Mouse (Mus musculus): ENCODE results near the gene Vps37b. TPM values are rescaled to one million over a fixed set of nuclear protein-coding genes. Genes with fewer than 3 reads are reported as not detected.

Vps37b gene
- polyA plus RNA-seq, 1 experiment from 2014 or later = 27.6 TPM

DNA sequence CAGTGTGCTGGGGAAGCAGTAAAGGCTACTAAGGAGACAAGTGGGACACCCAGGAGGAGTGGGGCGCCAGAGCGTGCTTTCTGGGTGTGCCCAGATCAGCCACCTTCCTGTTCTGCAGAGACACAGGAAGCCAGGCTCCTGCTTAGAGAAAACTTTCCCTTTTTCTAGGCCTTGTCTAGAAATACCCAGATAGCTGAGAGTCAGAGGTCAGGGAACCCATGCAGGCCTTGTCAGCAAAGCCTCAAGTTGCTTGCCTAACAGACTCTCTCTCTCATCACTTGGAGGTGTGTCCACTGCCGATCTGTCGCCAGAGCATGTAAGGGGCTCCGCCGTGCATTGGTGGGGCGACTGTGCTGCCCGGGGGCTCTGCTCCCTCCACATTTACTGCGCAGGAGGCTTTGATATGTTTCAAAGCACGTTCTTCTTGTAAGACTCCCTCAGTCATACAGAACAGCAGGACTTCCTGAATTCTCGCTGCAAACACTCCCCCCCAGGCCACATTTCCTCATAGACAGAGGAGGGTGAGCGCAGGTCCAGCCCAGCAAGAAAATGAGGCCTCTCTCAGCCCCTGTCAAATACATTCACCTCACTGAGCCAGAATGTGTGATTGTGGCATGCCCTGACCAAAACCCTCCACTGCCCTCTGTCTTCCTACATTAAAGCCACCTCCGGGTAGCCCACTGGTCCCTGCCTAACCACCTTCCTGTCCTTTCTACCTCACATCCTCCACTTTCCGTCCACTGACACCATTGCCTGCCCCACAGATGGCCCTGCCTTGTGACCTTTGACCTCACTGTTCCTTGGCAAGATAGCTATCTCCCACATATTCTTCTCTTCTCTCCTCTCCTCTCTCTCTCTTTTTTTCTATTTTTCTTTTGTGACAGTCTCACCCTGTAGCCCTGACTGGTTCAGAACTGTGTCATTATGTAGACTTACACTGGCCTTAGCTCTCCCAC lies 18.3 kb upstream of the Vps37b start:
- no peaks in the 10 kb centered on the region for H3K27me3 ChIP-seq (ENCODE audit: control insufficient read depth, insufficient read depth, low read length)
- no peak overlapping the region for H3K4me3 ChIP-seq (ENCODE audit: low read length)
- peak overlapping the region; percentile 78 for H3K27ac ChIP-seq (ENCODE audit: low read depth, low read length)
- H3K4me2 ChIP-seq (replicated peaks; ENCODE audit: low read depth, low read length) = no peak overlapping the region
- no peaks in the 10 kb centered on the region for H3K9me3 ChIP-seq (ENCODE audit: control insufficient read depth, low read length)
- peak; percentile 18; the same call in 1 of the 2 replicates for ATAC-seq (ENCODE audit: low FRiP score, low TSS enrichment)
- H3K9ac ChIP-seq (ENCODE audit: low read depth, low read length) = peak overlapping the region; percentile 40; the same call in 1 of the 2 replicates
- H3K4me1 ChIP-seq (ENCODE audit: control insufficient read depth, insufficient read depth, low read length) = peaks cover 12% of the 10 kb centered on the region
- 47% methylated on average over 14 of the region's 14 CpGs for WGBS
- no peaks in the 10 kb centered on the region for H3K36me3 ChIP-seq (ENCODE audit: control insufficient read depth, insufficient read depth, low read length)

GRCm38 (mm10) chr5:124049249-124050045 lies 17.4 kb upstream of the Vps37b start:
- no peaks in the 10 kb centered on the region for H3K27me3 ChIP-seq (ENCODE audit: control insufficient read depth, insufficient read depth, low read length)
- H3K9me3 ChIP-seq (ENCODE audit: control insufficient read depth, low read length) = no peaks in the 10 kb centered on the region
- WGBS = 49% methylated on average over 15 of the region's 15 CpGs
- ATAC-seq (ENCODE audit: low FRiP score, low TSS enrichment) = no peak
- no peak overlapping the region for H3K4me3 ChIP-seq (ENCODE audit: low read length)
- H3K9ac ChIP-seq (ENCODE audit: low read depth, low read length) = peak overlapping the region; percentile 40; the same call in 1 of the 2 replicates
- H3K4me2 ChIP-seq (replicated peaks; ENCODE audit: low read depth, low read length) = no peak overlapping the region
- H3K4me1 ChIP-seq (ENCODE audit: control insufficient read depth, insufficient read depth, low read length) = peaks cover 12% of the 10 kb centered on the region
- peak overlapping the region; percentile 78 for H3K27ac ChIP-seq (ENCODE audit: low read depth, low read length)
- H3K36me3 ChIP-seq (ENCODE audit: control insufficient read depth, insufficient read depth, low read length) = no peaks in the 10 kb centered on the region

DNA sequence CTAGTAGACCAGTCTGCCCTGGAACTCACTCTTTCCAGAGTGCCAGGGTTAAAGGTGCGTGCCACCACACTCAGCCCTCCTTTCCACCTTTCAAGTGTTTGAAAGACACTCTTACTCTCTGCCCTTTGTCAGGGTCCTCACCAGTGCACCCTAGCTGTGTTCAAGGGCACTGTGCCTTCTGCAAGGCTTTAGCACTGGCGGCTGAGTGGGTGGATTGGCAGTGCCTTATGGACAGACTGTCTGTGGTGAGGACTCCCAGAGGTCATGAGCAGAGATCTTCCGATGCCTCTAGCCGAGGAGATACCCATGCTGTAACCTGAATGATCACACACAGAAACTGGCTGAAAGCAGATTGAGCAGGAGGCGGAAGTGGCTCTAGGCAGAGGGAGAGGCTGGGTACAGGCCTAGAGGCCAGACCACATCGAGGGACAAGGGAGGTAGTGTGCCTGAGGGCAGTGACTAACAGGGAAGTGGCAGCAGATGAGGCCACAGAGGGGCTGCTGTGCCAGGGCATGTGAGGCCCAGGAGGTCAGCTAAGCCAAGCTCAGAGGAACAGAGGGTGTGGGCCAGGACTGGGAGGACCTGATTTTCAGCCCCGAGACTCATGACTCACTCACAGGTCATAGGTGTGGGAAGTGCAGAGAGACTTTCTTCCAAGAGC lies 14.8 kb upstream of the Vps37b start:
- H3K36me3 ChIP-seq (ENCODE audit: control insufficient read depth, insufficient read depth, low read length) = no peaks in the 10 kb centered on the region
- ATAC-seq (ENCODE audit: low FRiP score, low TSS enrichment) = peak; percentile 36; the same call in 1 of the 2 replicates
- H3K9ac ChIP-seq (ENCODE audit: low read depth, low read length) = no peak overlapping the region
- peak overlapping the region; percentile 37 for H3K27ac ChIP-seq (ENCODE audit: low read depth, low read length)
- H3K4me1 ChIP-seq (ENCODE audit: control insufficient read depth, insufficient read depth, low read length) = peaks cover 12% of the 10 kb centered on the region
- H3K4me3 ChIP-seq (ENCODE audit: low read length) = no peak overlapping the region
- no peaks in the 10 kb centered on the region for H3K9me3 ChIP-seq (ENCODE audit: control insufficient read depth, low read length)
- H3K4me2 ChIP-seq (replicated peaks; ENCODE audit: low read depth, low read length) = no peak overlapping the region
- H3K27me3 ChIP-seq (ENCODE audit: control insufficient read depth, insufficient read depth, low read length) = no peaks in the 10 kb centered on the region
- 75% methylated on average over 7 of the region's 7 CpGs for WGBS

DNA sequence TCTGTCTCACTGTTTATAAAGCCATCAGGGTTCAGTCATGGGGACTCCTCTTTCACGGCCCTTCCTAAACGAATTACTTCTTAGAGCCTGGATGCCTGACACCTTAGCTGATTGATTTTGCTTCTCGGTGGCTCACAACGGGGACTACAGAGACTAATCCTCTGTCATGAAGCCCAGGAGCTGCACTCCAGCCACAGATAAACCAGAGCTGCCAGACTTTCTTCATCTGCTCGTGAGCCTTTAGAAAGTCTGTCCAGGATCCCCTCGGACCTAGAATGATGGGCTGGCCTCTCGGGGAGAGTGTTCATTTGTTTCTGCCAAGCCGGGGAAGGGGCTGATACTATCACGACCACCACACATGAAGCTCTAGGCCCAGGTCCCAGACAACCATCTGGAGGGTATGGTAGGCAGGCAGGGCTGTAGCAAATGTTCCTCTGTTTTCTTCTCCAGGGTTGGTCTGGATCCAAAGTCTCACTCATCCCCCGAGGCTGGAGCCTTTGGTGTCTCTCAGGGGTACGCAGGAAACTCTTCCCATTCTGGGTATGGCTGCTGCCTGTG lies 13.5 kb upstream of the Vps37b start:
- peaks cover 11% of the 10 kb centered on the region for H3K4me1 ChIP-seq (ENCODE audit: control insufficient read depth, insufficient read depth, low read length)
- H3K4me3 ChIP-seq (ENCODE audit: low read length) = no peak overlapping the region
- 34% methylated on average over 11 of the region's 11 CpGs for WGBS
- no peak overlapping the region for H3K4me2 ChIP-seq (replicated peaks; ENCODE audit: low read depth, low read length)
- no peaks in the 10 kb centered on the region for H3K36me3 ChIP-seq (ENCODE audit: control insufficient read depth, insufficient read depth, low read length)
- H3K27ac ChIP-seq (ENCODE audit: low read depth, low read length) = no peak overlapping the region
- H3K9ac ChIP-seq (ENCODE audit: low read depth, low read length) = no peak overlapping the region
- no peak for ATAC-seq (ENCODE audit: low FRiP score, low TSS enrichment)
- H3K27me3 ChIP-seq (ENCODE audit: control insufficient read depth, insufficient read depth, low read length) = no peaks in the 10 kb centered on the region
- no peaks in the 10 kb centered on the region for H3K9me3 ChIP-seq (ENCODE audit: control insufficient read depth, low read length)

DNA sequence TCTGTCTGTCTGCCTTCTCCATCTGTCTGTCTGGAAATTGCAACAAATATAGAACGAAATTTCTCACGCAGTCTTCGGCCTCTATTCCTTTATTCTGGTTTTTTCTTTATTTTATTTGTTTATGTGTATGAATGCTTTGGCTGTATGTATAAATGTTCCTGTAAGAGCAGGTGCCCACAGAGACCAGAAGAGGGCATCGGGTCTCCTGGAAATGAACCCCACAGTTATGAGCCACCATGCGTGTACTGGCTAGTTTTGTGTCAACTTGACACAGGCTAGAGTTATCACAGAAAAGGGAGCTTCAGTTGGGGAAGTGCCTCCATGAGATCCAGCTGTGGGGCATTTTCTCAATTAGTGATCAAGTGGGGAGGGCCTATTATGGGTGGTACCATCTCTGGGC lies 11.9 kb upstream of the Vps37b start:
- no peaks in the 10 kb centered on the region for H3K9me3 ChIP-seq (ENCODE audit: control insufficient read depth, low read length)
- H3K27ac ChIP-seq (ENCODE audit: low read depth, low read length) = no peak overlapping the region
- H3K9ac ChIP-seq (ENCODE audit: low read depth, low read length) = no peak overlapping the region
- no peaks in the 10 kb centered on the region for H3K4me1 ChIP-seq (ENCODE audit: control insufficient read depth, insufficient read depth, low read length)
- no peaks in the 10 kb centered on the region for H3K36me3 ChIP-seq (ENCODE audit: control insufficient read depth, insufficient read depth, low read length)
- no peak for ATAC-seq (ENCODE audit: low FRiP score, low TSS enrichment)
- no peak overlapping the region for H3K4me3 ChIP-seq (ENCODE audit: low read length)
- 90% methylated on average over 5 of the region's 5 CpGs for WGBS
- H3K27me3 ChIP-seq (ENCODE audit: control insufficient read depth, insufficient read depth, low read length) = no peaks in the 10 kb centered on the region
- H3K4me2 ChIP-seq (replicated peaks; ENCODE audit: low read depth, low read length) = no peak overlapping the region

GRCm38 (mm10) chr5:124043212-124043978 lies 11.3 kb upstream of the Vps37b start:
- Histone ChIP-seq H3K4me1 (ENCODE audit: control insufficient read depth, insufficient read depth, low read length) (no peaks in the 10 kb centered on the region), H3K9me3 (ENCODE audit: control insufficient read depth, low read length) (no peaks in the 10 kb centered on the region), H3K4me3 (ENCODE audit: low read length) (no peak overlapping the region), H3K9ac (ENCODE audit: low read depth, low read length) (no peak overlapping the region), H3K36me3 (ENCODE audit: control insufficient read depth, insufficient read depth, low read length) (no peaks in the 10 kb centered on the region), H3K4me2 (replicated peaks; ENCODE audit: low read depth, low read length) (no peak overlapping the region), H3K27me3 (ENCODE audit: control insufficient read depth, insufficient read depth, low read length) (no peaks in the 10 kb centered on the region), H3K27ac (ENCODE audit: low read depth, low read length) (no peak overlapping the region)
- no peak for ATAC-seq (ENCODE audit: low FRiP score, low TSS enrichment)
- 62% methylated on average over 10 of the region's 10 CpGs for WGBS

- H3K9me3 ChIP-seq (ENCODE audit: control insufficient read depth, low read length) = no peaks in the 10 kb centered on the region
- no peak overlapping the region for H3K9ac ChIP-seq (ENCODE audit: low read depth, low read length)
- no peak overlapping the region for H3K4me2 ChIP-seq (replicated peaks; ENCODE audit: low read depth, low read length)
- H3K4me1 ChIP-seq (ENCODE audit: control insufficient read depth, insufficient read depth, low read length) = no peaks in the 10 kb centered on the region
- ATAC-seq (ENCODE audit: low FRiP score, low TSS enrichment) = no peak
- H3K36me3 ChIP-seq (ENCODE audit: control insufficient read depth, insufficient read depth, low read length) = no peaks in the 10 kb centered on the region
- H3K4me3 ChIP-seq (ENCODE audit: low read length) = no peak overlapping the region
- no peaks in the 10 kb centered on the region for H3K27me3 ChIP-seq (ENCODE audit: control insufficient read depth, insufficient read depth, low read length)
- H3K27ac ChIP-seq (ENCODE audit: low read depth, low read length) = no peak overlapping the region
- WGBS = 59% methylated on average over 9 of the region's 9 CpGs
Observed at GRCm38 (mm10) chr5:124041097-124041496, 9.0 kb upstream of the Vps37b start.

DNA sequence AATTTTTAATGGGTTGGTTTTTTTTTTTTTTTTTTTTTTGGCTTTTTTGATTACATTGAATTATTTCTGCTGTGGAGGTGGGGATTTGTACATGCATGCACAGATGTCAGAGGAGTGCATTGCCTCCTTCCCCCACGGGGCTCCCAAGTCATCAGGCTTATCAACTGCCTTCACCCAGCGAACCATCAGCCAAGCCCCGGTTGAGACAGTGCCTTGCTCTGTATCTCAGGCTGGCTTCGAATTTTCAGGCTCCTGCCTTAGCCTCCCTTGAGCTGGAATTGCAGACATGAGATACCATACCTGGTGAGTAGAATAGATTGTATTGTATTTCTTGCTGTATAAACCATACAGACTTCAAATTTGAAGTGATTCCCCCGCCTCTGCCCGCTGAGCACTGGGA lies 7.5 kb upstream of the Vps37b start:
- H3K9me3 ChIP-seq (ENCODE audit: control insufficient read depth, low read length) = no peaks in the 10 kb centered on the region
- no peak overlapping the region for H3K4me2 ChIP-seq (replicated peaks; ENCODE audit: low read depth, low read length)
- no peaks in the 10 kb centered on the region for H3K27me3 ChIP-seq (ENCODE audit: control insufficient read depth, insufficient read depth, low read length)
- H3K4me1 ChIP-seq (ENCODE audit: control insufficient read depth, insufficient read depth, low read length) = no peaks in the 10 kb centered on the region
- H3K9ac ChIP-seq (ENCODE audit: low read depth, low read length) = no peak overlapping the region
- WGBS = 90% methylated on average over 6 of the region's 6 CpGs
- H3K36me3 ChIP-seq (ENCODE audit: control insufficient read depth, insufficient read depth, low read length) = no peaks in the 10 kb centered on the region
- H3K27ac ChIP-seq (ENCODE audit: low read depth, low read length) = no peak overlapping the region
- ATAC-seq (ENCODE audit: low FRiP score, low TSS enrichment) = no peak
- no peak overlapping the region for H3K4me3 ChIP-seq (ENCODE audit: low read length)

Data from kidney, embryonic 14.5 days (tissue).